In genomic region chr1:88456451-88457072, GRCm38 (mm10) we compare ENCODE assay signal across 8 mouse cellular contexts. TPM values are rescaled to one million over a fixed set of nuclear protein-coding genes. Genes with fewer than 3 reads are reported as not detected.
DNase-seq lines count a peak whose midpoint lies in the region; ATAC-seq and TF ChIP-seq lines count a peak whose summit lies in the region.

No protein-coding gene starts in this region.

- H3K4me2 ChIP-seq in forebrain, embryonic 11.5 days (ENCODE audit: low read depth, low read length, severe bottlenecking) = no peak overlapping the region
- no peak overlapping the region for H3K4me2 ChIP-seq in heart, embryonic 14.5 days (ENCODE audit: low read length)
- no peak overlapping the region for H3K4me2 ChIP-seq in liver, embryonic 12.5 days
- H3K4me2 ChIP-seq in neural tube, embryonic 11.5 days (ENCODE audit: low read depth) = no peak overlapping the region

- no peak overlapping the region for H3K27ac ChIP-seq in forebrain, embryonic 11.5 days (ENCODE audit: low read depth, low read length)
- no peak overlapping the region for H3K27ac ChIP-seq in heart, embryonic 14.5 days (replicated peaks in 1 of 2; ENCODE audit: control insufficient read depth in 1 of 2, insufficient read depth in 1 of 2, low read depth in 2 of 2, low read length in 2 of 2)
- H3K27ac ChIP-seq in liver, embryonic 12.5 days = no peak overlapping the region
- H3K27ac ChIP-seq in neural tube, embryonic 11.5 days (ENCODE audit: low read depth, low read length) = no peak overlapping the region
- no peak overlapping the region for H3K27ac ChIP-seq in testis, adult 2 months (ENCODE audit: control insufficient read depth, insufficient read depth, low read depth, low read length)

- H3K4me3 ChIP-seq in E14TG2a.4 (replicated peaks; ENCODE audit: low read length) = no peak overlapping the region
- no peak overlapping the region for H3K4me3 ChIP-seq in forebrain, embryonic 11.5 days (ENCODE audit: low read depth, low read length)
- H3K4me3 ChIP-seq in heart, embryonic 14.5 days (ENCODE audit: control insufficient read depth in 1 of 2, insufficient read depth in 1 of 2, low read depth in 1 of 2, low read length in 2 of 2) = no peak overlapping the region
- H3K4me3 ChIP-seq in liver, embryonic 12.5 days = no peak overlapping the region
- H3K4me3 ChIP-seq in neural tube, embryonic 11.5 days (ENCODE audit: low read depth, low read length) = no peak overlapping the region
- H3K4me3 ChIP-seq in testis, adult 2 months (ENCODE audit: control insufficient read depth, low read depth, low read length) = no peak overlapping the region

- H3K27me3 ChIP-seq in E14TG2a.4 (ENCODE audit: insufficient read depth, low read length) = no peaks in the 10 kb centered on the region
- no peaks in the 10 kb centered on the region for H3K27me3 ChIP-seq in forebrain, embryonic 11.5 days (ENCODE audit: control insufficient read depth, insufficient read depth, low read length)
- H3K27me3 ChIP-seq in heart, embryonic 14.5 days (ENCODE audit: control insufficient read depth, insufficient read depth, low read length) = no peaks in the 10 kb centered on the region
- H3K27me3 ChIP-seq in liver, embryonic 12.5 days (replicated peaks) = 0 out of 2 replicates have a peak, but pooled peaks cover 6% of the 10 kb centered on the region
- H3K27me3 ChIP-seq in neural tube, embryonic 11.5 days (ENCODE audit: control insufficient read depth, insufficient read depth, low read length) = no peaks in the 10 kb centered on the region
- H3K27me3 ChIP-seq in testis, adult 2 months (ENCODE audit: control insufficient read depth, insufficient read depth, low read length) = no peaks in the 10 kb centered on the region

- DNase-seq in c-Kit-positive CD71-positive TER-119-negative erythroid progenitor cells, embryonic 14.5 days (ENCODE audit: low read depth) = peak; percentile 40
- DNase-seq in forebrain, embryonic 11.5 days (ENCODE audit: low spot score) = peak; percentile 86
- DNase-seq in kidney, postnatal 10 days = peak; percentile 84
- peak; percentile 75 for DNase-seq in neural tube, embryonic 11.5 days (ENCODE audit: low spot score)

- H3K9me3 ChIP-seq in E14TG2a.4 (ENCODE audit: low read length) = no peaks in the 10 kb centered on the region
- no peaks in the 10 kb centered on the region for H3K9me3 ChIP-seq in forebrain, embryonic 11.5 days (ENCODE audit: control insufficient read depth, low read length)
- H3K9me3 ChIP-seq in heart, embryonic 14.5 days (ENCODE audit: control insufficient read depth, low read length) = no peaks in the 10 kb centered on the region
- H3K9me3 ChIP-seq in liver, embryonic 12.5 days (replicated peaks) = no peaks in the 10 kb centered on the region
- H3K9me3 ChIP-seq in neural tube, embryonic 11.5 days (ENCODE audit: control insufficient read depth, low read length) = no peaks in the 10 kb centered on the region

- peaks cover 81% of the 10 kb centered on the region for H3K4me1 ChIP-seq in E14TG2a.4 (replicated peaks; ENCODE audit: low read depth, low read length)
- no peaks in the 10 kb centered on the region for H3K4me1 ChIP-seq in forebrain, embryonic 11.5 days (replicated peaks; ENCODE audit: control insufficient read depth, insufficient read depth, low read length)
- H3K4me1 ChIP-seq in heart, embryonic 14.5 days (ENCODE audit: control insufficient read depth in 2 of 2, insufficient read depth in 2 of 2, low read length in 2 of 2) = no peaks in the 10 kb centered on the region; a peak in 1 of 4 replicates
- no peaks in the 10 kb centered on the region for H3K4me1 ChIP-seq in liver, embryonic 12.5 days
- H3K4me1 ChIP-seq in neural tube, embryonic 11.5 days (ENCODE audit: control insufficient read depth, insufficient read depth, low read length) = no peaks in the 10 kb centered on the region
- H3K4me1 ChIP-seq in testis, adult 2 months (ENCODE audit: control insufficient read depth, insufficient read depth, low read length) = peaks cover 4% of the 10 kb centered on the region; the same call in 1 of the 2 replicates

- peak; percentile 81 for ATAC-seq in forebrain, embryonic 11.5 days (replicated peaks; ENCODE audit: low FRiP score)
- ATAC-seq in heart, embryonic 14.5 days (ENCODE audit: insufficient number of reproducible peaks, insufficient read depth, low FRiP score, low read depth) = 0 out of 2 replicates have a peak, but pooled peaks have one; percentile 17
- ATAC-seq in liver, embryonic 12.5 days = peak; percentile 76
- ATAC-seq in neural tube, embryonic 11.5 days (ENCODE audit: insufficient read depth, low FRiP score, low TSS enrichment) = no peak

- peak; percentile 88 for TF ChIP-seq CTCF in E14TG2a.4 (conservative IDR thresholded peaks at IDR 0.05; ENCODE audit: low read length)
- TF ChIP-seq CTCF in testis, adult 2 months (IDR thresholded peaks at IDR 0.05; ENCODE audit: control insufficient read depth, insufficient read depth, insufficient replicate concordance, low read depth, low read length) = peak; percentile 53; the same call in 1 of the 2 replicates

- no peak overlapping the region for H3K9ac ChIP-seq in forebrain, embryonic 11.5 days (ENCODE audit: low read length)
- H3K9ac ChIP-seq in heart, embryonic 14.5 days (ENCODE audit: low read length) = no peak overlapping the region
- H3K9ac ChIP-seq in liver, embryonic 12.5 days = no peak overlapping the region
- no peak overlapping the region for H3K9ac ChIP-seq in neural tube, embryonic 11.5 days (ENCODE audit: low read length)

- 55% methylated on average over 14 of the region's 14 CpGs for WGBS in forebrain, embryonic 11.5 days
- WGBS in heart, embryonic 14.5 days = 53% methylated on average over 14 of the region's 14 CpGs
- 50% methylated on average over 14 of the region's 14 CpGs for WGBS in liver, embryonic 12.5 days (ENCODE audit: insufficient replicate concordance)
- 56% methylated on average over 14 of the region's 14 CpGs for WGBS in neural tube, embryonic 11.5 days

- H3K36me3 ChIP-seq in E14TG2a.4 (ENCODE audit: insufficient read depth, low read length) = no peaks in the 10 kb centered on the region
- no peaks in the 10 kb centered on the region for H3K36me3 ChIP-seq in forebrain, embryonic 11.5 days (ENCODE audit: control insufficient read depth, insufficient read depth, low read length)
- no peaks in the 10 kb centered on the region for H3K36me3 ChIP-seq in heart, embryonic 14.5 days (ENCODE audit: control insufficient read depth, insufficient read depth, low read length)
- no peaks in the 10 kb centered on the region for H3K36me3 ChIP-seq in liver, embryonic 12.5 days
- no peaks in the 10 kb centered on the region for H3K36me3 ChIP-seq in neural tube, embryonic 11.5 days (ENCODE audit: control insufficient read depth, insufficient read depth, low read length)
- no peaks in the 10 kb centered on the region for H3K36me3 ChIP-seq in testis, adult 2 months (ENCODE audit: control insufficient read depth, insufficient read depth, low read length)

- TF ChIP-seq POLR2A in testis, adult 2 months (IDR thresholded peaks at IDR 0.05; ENCODE audit: control insufficient read depth, low read depth, low read length) = no peak

RNA-seq across cellular contexts. Expression of gene Spp2, which starts 49.8 kb away (rescaled TPM):
- not detected in 2 replicates for polyA plus RNA-seq in forebrain, embryonic 11.5 days (2014; fragmentation: Nextera tagmentation; extraction: Ambion mirVana)
- not detected in 2 replicates for polyA plus RNA-seq in heart, embryonic 14.5 days (2014; fragmentation: Nextera tagmentation; extraction: Ambion mirVana)
- 105 and 113 TPM in 2 replicates for polyA plus RNA-seq in liver, embryonic 12.5 days (2016; fragmentation: Nextera tagmentation; extraction: Ambion mirVana)
- polyA plus RNA-seq in neural tube, embryonic 11.5 days (2014; fragmentation: Nextera tagmentation; extraction: Ambion mirVana) = not detected in 2 replicates
- not detected in 2 replicates for polyA plus RNA-seq in testis, adult 2 months (2012; rRNA removed)

RNA-seq across cellular contexts. Expression of gene Glrp1, which starts 53.3 kb away (rescaled TPM):
- polyA plus RNA-seq in forebrain, embryonic 11.5 days (2014; fragmentation: Nextera tagmentation; extraction: Ambion mirVana) = not detected in 2 replicates
- polyA plus RNA-seq in heart, embryonic 14.5 days (2014; fragmentation: Nextera tagmentation; extraction: Ambion mirVana) = 0.23 TPM in 2 replicates
- polyA plus RNA-seq in liver, embryonic 12.5 days (2016; fragmentation: Nextera tagmentation; extraction: Ambion mirVana) = 0.24 TPM in 1 of 2 replicates, not detected in the other
- polyA plus RNA-seq in neural tube, embryonic 11.5 days (2014; fragmentation: Nextera tagmentation; extraction: Ambion mirVana) = not detected in 2 replicates
- polyA plus RNA-seq in testis, adult 2 months (2012; rRNA removed) = 1.6 and 1.7 TPM in 2 replicates

Comparison
In these comparisons a context has a peak if more than half of its experiments do, and no peak if none do; other contexts are left out.
1. RNA of gene Spp2, which starts 49.8 kb away (polyA plus RNA-seq): 105 to 113 TPM in liver, embryonic 12.5 days; not detected in neural tube, embryonic 11.5 days, not detected in forebrain, embryonic 11.5 days, not detected in heart, embryonic 14.5 days and not detected in testis, adult 2 months; every median in the first group is over 10 times any median in the second.
2. Peak in every context shown above with its lines, with median percentiles within 50 percentile points of each other: DNase-seq.